Mouse (Mus musculus): ENCODE data around the gene Upk2. TPM values are rescaled to one million over a fixed set of nuclear protein-coding genes. Genes with fewer than 3 reads are reported as not detected.
"Not testable (repeated sequence)": the region's sequence is repeated elsewhere in the genome, so short reads cannot be mapped to it uniquely, and the experiment has no call there.

Gene Upk2
- polyA plus RNA-seq, 1 experiment from 2014 or later, result 0.31 TPM

GRCm38 (mm10) chr9:44444402-44445025 is 10.3 kb downstream of the Upk2 start:
- not testable (repeated sequence) for H3K36me3 ChIP-seq; H3K4me3 ChIP-seq; H3K27ac ChIP-seq; H3K9ac ChIP-seq; H3K9me3 ChIP-seq; H3K4me1 ChIP-seq; H3K27me3 ChIP-seq; H3K4me2 ChIP-seq (replicated peaks); ATAC-seq (ENCODE audit: low FRiP score, low read depth)
- WGBS, result 81% methylated on average over 7 of the region's 7 CpGs

DNA sequence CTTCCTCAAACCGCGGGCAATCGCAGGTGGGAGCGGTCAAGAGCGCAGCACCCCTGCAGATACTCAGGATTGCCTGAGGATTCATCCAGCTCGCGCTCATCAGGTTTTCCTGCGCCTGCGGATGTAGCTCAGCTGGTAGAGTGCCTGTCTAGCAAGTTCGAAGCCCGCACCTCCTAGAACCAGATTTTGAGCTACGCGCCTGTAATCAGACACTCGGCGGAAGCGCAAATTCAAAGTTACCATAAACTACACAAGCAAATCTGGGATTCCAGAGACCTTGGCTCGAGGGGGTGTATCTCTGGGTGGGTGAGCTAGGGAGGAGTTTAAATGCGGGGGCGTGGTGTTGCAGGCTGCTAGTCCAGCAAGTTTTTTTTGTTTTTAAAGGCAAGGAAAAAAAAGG is 13.8 kb downstream of the Upk2 start, which contains the start of gene Foxr1:
Foxr1 (minus strand) TSS at position 176 of the 400 bp plus-strand sequence.
- no peaks in the 10 kb centered on the region for H3K4me1 ChIP-seq
- 72% methylated on average over 19 of the region's 19 CpGs for WGBS
- H3K9me3 ChIP-seq, result no peaks in the 10 kb centered on the region
- no peak within 1 kb of the TSS for H3K4me3 ChIP-seq
- H3K9ac ChIP-seq, result no peak within 1 kb of the TSS
- no peaks in the 10 kb centered on the region for H3K27me3 ChIP-seq
- H3K27ac ChIP-seq, result no peak within 1 kb of the TSS
- H3K36me3 ChIP-seq, result no peaks in the 10 kb centered on the region
- ATAC-seq (ENCODE audit: low FRiP score, low read depth), result no peak
- no peak within 1 kb of the TSS for H3K4me2 ChIP-seq (replicated peaks)

- Histone ChIP-seq H3K4me1 (peaks cover 10% of the 10 kb centered on the region), H3K36me3 (no peaks in the 10 kb centered on the region), H3K27me3 (no peaks in the 10 kb centered on the region), H3K9me3 (no peaks in the 10 kb centered on the region), H3K4me2 (replicated peaks) (no peak overlapping the region), H3K9ac (0 out of 2 replicates have a peak overlapping the region, but pooled peaks have one; percentile 9), H3K4me3 (no peak overlapping the region), H3K27ac (no peak overlapping the region)
- ATAC-seq (ENCODE audit: low FRiP score, low read depth), result no peak
- WGBS, result 78% methylated on average over 6 of the region's 6 CpGs
Measured at GRCm38 (mm10) chr9:44435747-44436146, 19.0 kb downstream of the Upk2 start.

DNA sequence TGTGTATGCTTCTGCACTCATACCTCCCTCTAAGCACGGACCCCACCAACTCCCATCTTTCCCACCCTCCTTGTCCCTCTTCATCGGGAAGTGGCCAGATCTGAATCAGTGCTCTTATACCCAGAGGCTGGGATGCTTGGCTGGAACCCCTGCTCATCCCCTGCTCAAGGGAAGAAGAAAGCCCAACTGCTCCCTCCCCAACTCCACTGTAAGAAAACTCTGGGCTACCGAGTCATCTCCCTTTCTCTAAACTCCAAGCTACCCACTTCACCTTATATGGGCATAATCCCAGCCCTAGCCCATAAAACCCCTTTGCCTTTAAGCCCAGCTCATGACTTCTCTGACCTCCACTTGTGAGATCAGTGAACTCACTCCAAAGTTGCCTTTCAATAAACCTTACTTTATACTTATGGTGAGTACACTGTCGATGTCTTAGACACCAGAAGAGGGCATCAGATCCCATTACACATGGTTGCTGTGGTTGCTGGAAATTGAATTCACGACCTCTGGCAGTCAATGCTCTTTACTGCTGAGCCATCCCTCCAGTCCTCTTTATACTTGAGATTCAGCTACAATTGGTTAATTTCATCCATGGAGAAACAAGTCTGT is 22.1 kb downstream of the Upk2 start:
- H3K9ac ChIP-seq, result no peak overlapping the region
- no peaks in the 10 kb centered on the region for H3K9me3 ChIP-seq
- H3K27me3 ChIP-seq, result no peaks in the 10 kb centered on the region
- H3K4me3 ChIP-seq, result no peak overlapping the region
- H3K36me3 ChIP-seq, result no peaks in the 10 kb centered on the region
- WGBS, result 48% methylated on average over 5 of the region's 5 CpGs
- H3K4me1 ChIP-seq, result peaks cover 10% of the 10 kb centered on the region
- H3K27ac ChIP-seq, result no peak overlapping the region
- no peak overlapping the region for H3K4me2 ChIP-seq (replicated peaks)
- no peak for ATAC-seq (ENCODE audit: low FRiP score, low read depth)

DNA sequence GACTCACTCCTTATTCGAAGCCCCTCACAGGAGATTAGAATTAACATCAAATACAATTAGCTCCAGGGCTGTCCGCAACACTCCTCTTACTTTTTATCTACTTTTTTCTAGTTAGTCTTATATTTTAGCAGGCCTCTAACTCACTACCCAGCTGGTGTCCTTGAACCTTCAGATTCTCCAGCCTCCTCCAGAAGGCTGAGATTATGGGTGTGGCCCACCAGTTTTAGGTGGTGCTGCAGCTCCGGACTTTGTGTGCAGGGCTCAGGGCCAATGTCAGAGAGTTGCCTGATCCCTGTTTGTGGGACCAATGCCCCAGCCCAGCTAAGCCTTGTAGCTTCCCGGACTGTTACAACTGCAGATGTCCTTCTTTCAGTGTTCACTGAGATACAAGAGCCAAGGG is 31.2 kb downstream of the Upk2 start:
- no peak overlapping the region for H3K4me2 ChIP-seq (replicated peaks)
- H3K4me1 ChIP-seq, result peaks cover under 1% of the 10 kb centered on the region; the same call in 1 of the 2 replicates
- no peak for ATAC-seq (ENCODE audit: low FRiP score, low read depth)
- H3K4me3 ChIP-seq, result no peak overlapping the region
- no peak overlapping the region for H3K27ac ChIP-seq
- WGBS, result 88% methylated on average over 4 of the region's 4 CpGs
- H3K27me3 ChIP-seq, result no peaks in the 10 kb centered on the region
- H3K9ac ChIP-seq, result no peak overlapping the region
- no peaks in the 10 kb centered on the region for H3K36me3 ChIP-seq
- no peaks in the 10 kb centered on the region for H3K9me3 ChIP-seq

DNA sequence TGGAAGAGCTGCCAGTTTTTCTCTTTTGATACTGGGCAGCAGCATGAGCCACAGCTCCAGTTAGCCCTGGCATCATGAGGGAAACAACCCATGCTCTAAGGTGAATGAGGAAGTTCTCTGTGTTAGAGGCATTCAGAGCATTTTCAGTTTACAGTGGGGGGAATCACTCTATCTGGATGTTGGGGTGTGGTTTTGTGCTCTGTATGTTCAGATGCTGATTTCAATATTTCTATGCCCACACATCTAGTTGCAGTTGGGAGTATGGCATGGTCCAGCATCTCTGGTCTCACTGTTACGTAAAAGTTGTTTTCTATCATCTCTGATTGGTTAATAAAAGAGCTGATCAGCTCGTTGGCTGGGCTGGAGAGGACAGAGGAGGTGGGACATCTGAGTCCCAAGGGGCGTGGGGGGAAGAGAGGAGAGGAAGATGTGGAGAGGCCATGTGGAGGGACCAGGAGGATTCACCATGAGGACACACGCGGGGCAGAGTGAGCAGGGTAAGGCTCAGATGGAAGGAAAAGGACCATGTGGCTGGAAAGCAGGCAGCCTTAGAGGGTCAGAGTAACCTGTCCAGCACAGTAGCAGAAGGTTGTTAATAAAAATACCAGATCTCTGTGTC is 34.4 kb downstream of the Upk2 start:
- H3K27ac ChIP-seq, result no peak overlapping the region
- 70% methylated on average over 5 of the region's 5 CpGs for WGBS
- H3K4me1 ChIP-seq, result peaks cover 11% of the 10 kb centered on the region
- H3K27me3 ChIP-seq, result no peaks in the 10 kb centered on the region
- no peak overlapping the region for H3K4me3 ChIP-seq
- H3K36me3 ChIP-seq, result peaks cover 10% of the 10 kb centered on the region
- no peak overlapping the region for H3K4me2 ChIP-seq (replicated peaks)
- no peak for ATAC-seq (ENCODE audit: low FRiP score, low read depth)
- no peak overlapping the region for H3K9ac ChIP-seq
- H3K9me3 ChIP-seq, result no peaks in the 10 kb centered on the region

- not testable (repeated sequence) for H3K9ac ChIP-seq; H3K27me3 ChIP-seq; H3K9me3 ChIP-seq; H3K4me2 ChIP-seq (replicated peaks); H3K27ac ChIP-seq; ATAC-seq (ENCODE audit: low FRiP score, low read depth); H3K4me3 ChIP-seq
- Histone ChIP-seq H3K36me3 (peaks cover 11% of the 10 kb centered on the region), H3K4me1 (peaks cover 11% of the 10 kb centered on the region)
- WGBS, result 93% methylated on average over 9 of the region's 9 CpGs
Measured at GRCm38 (mm10) chr9:44419730-44420129, 35.0 kb downstream of the Upk2 start.

DNA sequence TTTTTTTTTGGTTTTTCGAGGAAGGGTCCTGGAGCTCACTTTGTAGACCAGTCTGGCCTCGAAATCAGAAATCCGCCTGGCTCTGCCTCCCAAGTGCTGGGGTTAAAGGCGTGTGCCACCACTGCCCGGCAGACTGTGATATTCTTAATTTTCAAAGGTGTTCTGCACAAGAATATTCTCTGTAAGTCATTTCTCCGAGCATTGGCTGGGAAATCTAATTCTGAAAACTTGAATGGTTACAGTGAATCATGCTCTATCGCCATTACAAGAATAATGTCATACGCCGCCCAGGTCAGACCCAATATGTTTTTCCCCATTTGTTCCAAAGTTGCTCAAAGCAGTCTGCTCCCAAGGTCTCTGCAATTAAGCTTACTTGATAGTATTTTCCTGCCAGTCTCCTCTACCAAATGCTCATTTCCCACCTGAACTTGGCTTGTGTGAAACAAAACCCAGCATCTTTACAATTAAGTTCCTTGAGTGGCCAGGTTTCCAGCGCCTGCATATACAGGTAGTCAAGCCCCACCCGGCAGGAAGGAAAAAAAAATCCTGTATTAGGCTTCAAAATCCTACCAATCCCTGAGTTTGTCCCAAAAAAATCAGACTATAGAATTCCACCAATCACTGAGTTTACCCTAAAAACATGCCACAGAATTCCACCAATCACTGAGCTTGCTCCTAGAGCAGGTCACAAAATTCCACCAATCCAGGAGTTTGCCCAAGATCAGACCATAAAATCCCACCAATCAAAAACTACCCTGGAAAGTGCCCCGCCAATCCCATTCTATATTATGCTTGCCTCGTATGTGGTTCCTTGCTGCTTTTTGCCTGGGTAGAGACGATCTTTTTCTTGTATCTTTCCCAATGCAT is 36.0 kb downstream of the Upk2 start, which contains the start of gene Ccdc84:
Ccdc84 (minus strand) TSS at position 51 of the 867 bp plus-strand sequence.
- Histone ChIP-seq H3K4me1 (peaks cover 11% of the 10 kb centered on the region), H3K4me3 (peak within 1 kb of the TSS; percentile 85), H3K9me3 (no peaks in the 10 kb centered on the region), H3K4me2 (replicated peaks) (peak within 1 kb of the TSS; percentile 87), H3K9ac (peak within 1 kb of the TSS; percentile 85), H3K27ac (peak within 1 kb of the TSS; percentile 79), H3K36me3 (peaks cover 21% of the 10 kb centered on the region), H3K27me3 (no peaks in the 10 kb centered on the region)
- WGBS, result 75% methylated on average over 14 of the region's 14 CpGs
- no peak for ATAC-seq (ENCODE audit: low FRiP score, low read depth)

DNA sequence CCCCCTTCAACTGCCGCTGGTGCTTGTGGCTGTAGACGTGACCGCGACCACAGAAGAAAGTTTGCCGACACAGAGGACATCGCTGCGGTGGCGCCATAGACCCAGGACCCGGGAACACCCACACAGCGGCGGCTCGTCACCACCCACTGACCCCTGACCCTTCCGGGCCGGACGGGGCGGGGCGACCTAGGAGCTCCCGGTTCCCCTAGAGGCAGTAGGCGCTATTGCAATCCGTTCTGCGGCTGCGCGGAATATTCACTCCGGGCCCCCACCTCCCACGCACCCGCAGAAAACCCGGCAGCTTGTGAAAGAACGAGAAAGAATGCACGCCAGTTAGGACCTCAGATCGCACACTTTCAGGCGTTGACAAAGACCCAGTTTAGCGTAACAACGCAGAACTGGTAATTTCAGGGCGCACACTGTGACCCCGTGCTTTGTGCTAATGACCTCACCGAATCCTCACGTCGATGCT is 36.8 kb downstream of the Upk2 start:
- under 1% methylated on average over 38 of the region's 38 CpGs for whole genome bisulfite sequencing
- H3K27me3 ChIP-seq, result no peaks in the 10 kb centered on the region
- peak overlapping the region; percentile 79 for H3K27ac ChIP-seq
- H3K9me3 ChIP-seq, result no peaks in the 10 kb centered on the region
- peak overlapping the region; percentile 85 for H3K4me3 ChIP-seq
- ATAC-seq (ENCODE audit: low FRiP score, low read depth), result peak; percentile 89
- H3K4me1 ChIP-seq, result peaks cover 11% of the 10 kb centered on the region
- H3K4me2 ChIP-seq (replicated peaks), result peak overlapping the region; percentile 87
- H3K36me3 ChIP-seq, result peaks cover 28% of the 10 kb centered on the region
- peak overlapping the region; percentile 85 for H3K9ac ChIP-seq

GRCm38 (mm10) chr9:44417156-44417891 is 37.5 kb downstream of the Upk2 start:
- H3K4me2 ChIP-seq (replicated peaks), result peak overlapping the region; percentile 87
- peak overlapping the region; percentile 85 for H3K9ac ChIP-seq
- peak overlapping the region; percentile 85 for H3K4me3 ChIP-seq
- peak overlapping the region; percentile 70; the same call in 1 of the 2 replicates for H3K27ac ChIP-seq
- ATAC-seq (ENCODE audit: low FRiP score, low read depth), result peak; percentile 65
- H3K27me3 ChIP-seq, result no peaks in the 10 kb centered on the region
- peaks cover 11% of the 10 kb centered on the region for H3K4me1 ChIP-seq
- peaks cover 34% of the 10 kb centered on the region for H3K36me3 ChIP-seq
- 6% methylated on average over 26 of the region's 26 CpGs for WGBS
- H3K9me3 ChIP-seq, result no peaks in the 10 kb centered on the region

DNA sequence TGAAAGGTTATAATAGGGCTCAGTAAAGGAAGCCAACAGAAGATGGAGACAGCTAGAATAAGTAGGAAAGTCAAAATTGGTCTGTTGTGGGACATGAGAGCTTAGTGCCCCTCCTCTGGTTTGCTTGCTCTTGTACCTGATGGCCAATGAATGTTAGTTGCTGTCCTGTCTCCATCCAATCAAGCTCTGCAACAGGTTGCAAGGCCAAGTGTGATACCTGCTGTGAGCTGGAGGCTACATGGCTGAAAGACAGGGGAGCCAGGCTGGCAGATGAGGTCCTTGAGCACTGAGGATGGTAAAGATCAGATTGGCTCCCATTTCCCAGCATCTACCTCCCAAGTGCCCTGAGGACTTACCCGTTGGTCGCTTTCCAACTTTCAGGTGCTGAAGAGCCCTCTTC is 42.0 kb downstream of the Upk2 start:
- Histone ChIP-seq H3K4me2 (replicated peaks) (no peak overlapping the region), H3K4me1 (peaks cover 16% of the 10 kb centered on the region), H3K27me3 (no peaks in the 10 kb centered on the region), H3K27ac (no peak overlapping the region), H3K9ac (no peak overlapping the region), H3K9me3 (no peaks in the 10 kb centered on the region), H3K4me3 (no peak overlapping the region), H3K36me3 (peaks cover 71% of the 10 kb centered on the region)
- no peak for ATAC-seq (ENCODE audit: low FRiP score, low read depth)
- 90% methylated on average over 2 of the region's 2 CpGs for WGBS
